Mouse (Mus musculus) heart, postnatal 10 days (tissue): ENCODE results near the gene Me1. TPM values are rescaled to one million over a fixed set of nuclear protein-coding genes. Genes with fewer than 3 reads are reported as not detected.

Experiments
- DNase-seq, 2 experiments: peaks; one replicate each; pipeline ENCODE4 v3.0.0; 2021
- intact Hi-C: fragments of 180-260 bp; cut with DNase I; formaldehyde crosslinking; loops from one replicate; pipeline ENCODE4 v1.15.1; 2025
- total RNA-seq, 2 experiments: library from RNA; stranded (reverse); gene quantifications; 2 replicates each; pipeline ENCODE4 v1.2.3; 2021

Me1 gene
- total RNA-seq, 2 experiments from 2014 or later: 63.4 to 69.7 TPM

DNA sequence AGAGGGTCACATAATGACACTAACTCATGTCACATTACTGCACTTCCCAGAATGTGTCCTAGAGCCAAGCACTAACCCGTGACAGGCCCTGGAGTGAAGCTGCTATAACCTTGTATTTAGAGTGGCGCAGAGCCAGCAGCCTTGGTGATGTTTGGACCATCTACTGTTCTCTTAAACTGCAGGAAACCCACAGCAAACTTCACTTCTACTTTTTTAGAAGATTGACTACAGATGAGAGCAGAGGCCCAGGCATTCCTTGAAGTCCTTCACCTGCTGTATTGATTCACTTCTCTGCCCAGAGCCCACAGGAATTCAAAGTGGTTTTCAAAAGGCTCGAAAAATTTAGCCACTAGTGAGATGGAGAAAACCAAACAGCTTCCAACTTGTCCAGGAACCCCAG lies 135.2 kb downstream of the Me1 start:
- intact Hi-C loops: no loop called here
- DNase-seq: no peak

GRCm38 (mm10) chr9:86554641-86555040 lies 141.1 kb downstream of the Me1 start:
- intact Hi-C loops: no loop called here
- DNase-seq: no peak

DNA sequence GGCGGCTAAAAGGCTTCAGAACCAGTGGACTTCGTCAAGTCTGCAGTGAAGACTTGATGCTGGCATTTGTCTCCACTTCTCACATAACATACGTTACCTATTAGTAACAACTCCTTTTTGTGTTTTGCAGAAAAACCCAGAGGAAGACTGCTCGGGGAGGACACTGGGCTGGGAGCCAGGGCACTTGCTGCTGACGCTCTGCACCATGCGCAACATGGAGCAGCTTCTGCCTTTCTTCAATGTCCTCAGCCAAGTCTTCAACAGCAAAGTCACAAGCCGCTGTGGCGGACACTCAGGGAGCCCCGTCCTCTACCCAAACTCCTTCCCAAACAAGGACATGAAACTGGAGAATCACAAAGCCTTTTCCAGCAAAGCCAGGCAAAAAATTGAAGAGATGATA lies 141.9 kb downstream of the Me1 start:
- intact Hi-C loops: no loop called here
- DNase-seq: no peak

DNA sequence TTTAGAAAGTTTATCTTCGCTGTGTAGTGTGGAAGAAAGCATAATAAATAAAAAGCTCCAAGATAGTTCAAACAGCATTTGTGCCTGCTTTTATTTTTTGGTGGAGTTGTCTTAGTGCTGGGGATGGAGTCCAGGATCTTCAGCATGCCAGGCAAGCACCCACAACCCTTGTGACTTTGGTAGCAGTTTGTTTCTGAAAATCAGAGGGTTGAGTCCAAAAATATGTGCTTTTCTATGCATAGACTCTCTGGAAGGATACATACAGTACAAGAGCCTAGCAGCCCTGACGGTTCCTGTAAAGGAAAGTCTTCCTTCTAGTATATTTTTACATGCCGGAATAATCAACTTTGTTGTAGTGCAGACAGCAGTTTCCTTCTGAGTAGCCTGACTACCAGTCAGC lies 145.0 kb downstream of the Me1 start:
- DNase-seq: no peak
- intact Hi-C loops: no loop called here

GRCm38 (mm10) chr9:86549637-86550162 lies 146.1 kb downstream of the Me1 start:
- intact Hi-C loops: no loop called here
- DNase-seq: no peak

GRCm38 (mm10) chr9:86544559-86544958 lies 151.2 kb downstream of the Me1 start:
- intact Hi-C loops: no loop called here
- DNase-seq: no peak

GRCm38 (mm10) chr9:86543451-86543850 lies 152.3 kb downstream of the Me1 start:
- DNase-seq: no peak
- intact Hi-C loops: no loop called here

GRCm38 (mm10) chr9:86534071-86534470 lies 161.7 kb downstream of the Me1 start:
- intact Hi-C loops: no loop called here
- DNase-seq: no peak

Other genes starting within 250 kb of the Me1 start
- 1 to 10 TPM; 1.9 to 2.7 TPM for gene Ube2cbp, start 231.0 kb downstream of the Me1 start, total RNA-seq
- gene Dop1a, start 228.8 kb downstream of the Me1 start, total RNA-seq: 10 to 100 TPM; 23.4 to 26.8 TPM
- gene Pgm3, start 124.1 kb downstream of the Me1 start, total RNA-seq: 10 to 100 TPM; 10.6 to 12.3 TPM
- gene Rwdd2a, start 124.0 kb downstream of the Me1 start, total RNA-seq: under 1 TPM; 0.32 to 0.69 TPM
- 1 to 10 TPM; 1.6 to 2.5 TPM for gene Prss35, start 47.7 kb upstream of the Me1 start, total RNA-seq
- gene Snap91, start 184.7 kb upstream of the Me1 start, total RNA-seq: 10 to 100 TPM; 35.1 to 40.7 TPM